Mouse (Mus musculus): ENCODE results near the gene Gpr156.

Gene Gpr156

DNA sequence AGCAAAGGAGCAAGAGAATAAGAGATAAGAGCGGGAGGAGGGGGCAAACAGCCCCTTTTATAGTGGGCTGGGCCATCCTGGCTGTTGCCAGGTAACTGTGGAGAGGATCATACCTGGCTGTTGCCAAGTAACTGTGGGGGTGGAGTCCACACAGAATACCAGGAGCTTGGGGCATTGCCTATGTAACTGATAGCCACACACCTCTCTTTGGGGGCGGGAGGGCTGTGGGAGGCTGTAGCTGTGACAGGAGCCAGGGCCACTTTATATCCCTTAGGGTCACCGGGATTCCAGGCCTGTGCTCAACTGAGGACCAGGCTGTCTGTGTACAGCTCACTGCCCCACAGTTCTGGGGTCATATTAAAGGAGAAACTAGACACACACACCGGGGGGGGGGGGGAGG, 40.5 kb downstream of the Gpr156 start:
- 85% methylated on average over 4 of the region's 4 CpGs for WGBS

DNA sequence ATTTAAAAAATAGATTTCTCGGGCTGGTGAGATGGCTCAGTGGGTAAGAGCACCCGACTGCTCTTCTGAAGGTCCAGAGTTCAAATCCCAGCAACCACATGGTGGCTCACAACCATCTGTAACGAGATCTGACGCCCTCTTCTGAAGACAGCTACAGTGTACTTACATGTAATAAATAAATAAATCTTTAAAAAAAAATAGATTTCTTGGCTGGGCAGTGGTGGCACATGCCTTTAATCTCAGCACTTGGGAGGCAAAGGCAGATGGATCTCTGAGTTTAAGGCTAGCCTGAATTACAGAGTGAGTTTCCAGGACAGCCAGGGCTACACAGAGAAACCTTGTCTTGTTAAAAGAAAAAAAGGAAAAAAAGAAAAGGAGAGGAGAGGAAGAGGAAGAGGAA, 46.4 kb downstream of the Gpr156 start:
- 93% methylated on average over 4 of the region's 4 CpGs for WGBS

DNA sequence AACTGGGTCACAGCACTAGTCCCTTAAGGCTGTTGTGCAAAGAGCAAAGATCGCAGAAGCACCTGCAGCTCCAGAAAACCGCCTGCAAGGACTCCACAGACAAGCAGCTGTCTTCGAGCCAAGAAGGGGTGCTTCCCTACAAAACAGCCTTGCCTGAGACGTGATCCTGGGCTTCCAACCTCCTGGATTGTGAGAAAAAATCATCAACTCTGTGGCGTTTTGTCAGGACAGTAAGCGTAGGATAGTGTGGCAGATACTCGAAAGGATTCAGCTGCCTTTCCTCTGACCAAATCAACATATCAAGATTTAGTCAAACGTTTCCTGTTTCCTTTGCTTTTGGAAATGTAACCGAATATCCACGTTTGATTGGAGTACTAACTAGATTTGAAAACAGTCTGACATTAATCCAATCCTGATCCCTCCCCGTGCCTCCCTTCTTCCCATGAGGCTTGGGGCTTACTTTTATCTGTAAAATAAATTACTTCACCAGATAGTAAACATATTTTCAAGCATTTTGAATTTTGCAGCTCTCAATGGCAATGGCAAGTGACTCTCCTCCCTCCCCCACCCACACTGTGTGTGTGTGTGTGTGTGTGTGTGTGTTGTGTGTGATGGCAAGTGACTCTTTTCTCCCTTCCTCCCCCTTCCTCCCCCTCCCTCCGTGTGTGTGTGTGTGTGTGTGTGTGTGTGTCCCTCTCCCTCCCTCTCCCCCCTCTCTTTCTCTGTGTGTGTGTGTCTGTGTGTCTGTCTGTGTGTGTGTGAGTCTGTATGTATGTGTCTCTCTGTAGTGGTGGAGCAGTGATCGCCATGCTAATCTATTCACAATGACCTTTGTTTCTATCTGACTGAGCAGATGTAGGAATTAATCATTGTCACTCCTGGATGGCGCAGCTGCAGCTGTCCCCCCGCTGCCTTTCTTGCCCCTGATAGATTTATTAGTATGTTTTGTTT, 47.3 kb downstream of the Gpr156 start:
- WGBS = 38% methylated on average over 15 of the region's 15 CpGs

DNA sequence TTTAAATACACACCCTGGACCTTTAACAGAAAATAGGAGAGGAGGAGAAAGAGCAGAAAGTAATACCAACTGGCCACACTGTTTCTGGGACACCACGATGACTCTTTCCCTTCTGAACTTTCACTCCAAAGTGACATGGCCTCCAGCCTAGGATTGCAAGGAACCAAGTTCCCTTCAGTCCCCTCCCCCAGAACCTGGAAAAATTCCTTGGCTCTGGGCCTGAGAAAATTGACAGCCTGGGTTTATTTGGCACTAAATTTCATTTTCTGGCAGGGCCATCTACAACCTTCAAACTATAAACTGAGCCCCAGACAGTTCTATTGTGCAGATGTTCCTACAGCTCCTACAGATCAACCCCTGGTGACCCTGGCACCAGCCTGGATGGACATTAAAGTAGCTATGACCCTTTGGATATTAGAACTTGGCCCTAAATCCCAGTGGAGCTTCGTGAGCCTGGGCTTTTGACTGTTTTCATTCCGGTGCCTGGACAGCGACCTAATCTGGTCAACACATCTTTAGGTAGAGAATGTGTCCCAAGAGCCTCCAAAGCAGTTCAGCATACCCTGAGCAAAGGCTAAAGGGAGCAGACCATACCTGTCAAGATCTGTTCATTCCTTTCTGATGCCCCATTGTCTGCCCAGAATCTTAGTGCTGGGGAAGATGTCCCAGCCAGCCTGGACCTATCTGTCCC, 48.2 kb downstream of the Gpr156 start:
- 75% methylated on average over 4 of the region's 4 CpGs for WGBS

DNA sequence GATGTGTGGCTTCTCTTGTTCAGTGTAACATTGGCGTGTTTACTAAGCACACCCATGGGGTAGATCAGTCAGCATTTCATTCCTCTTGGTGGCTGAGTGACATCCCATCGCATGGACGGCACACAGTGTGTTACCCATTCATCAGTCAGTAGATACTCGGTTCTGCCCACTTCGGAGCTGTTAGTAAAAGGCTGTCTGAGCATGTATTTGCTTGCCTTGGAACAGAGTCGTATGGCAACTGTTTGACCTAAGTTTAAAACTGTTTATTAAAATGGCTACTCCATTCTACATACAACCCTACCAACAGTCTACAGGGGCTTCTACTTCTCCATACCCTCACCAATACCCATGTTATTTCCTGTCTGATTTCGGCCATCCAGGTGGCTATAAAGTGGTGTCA, 50.6 kb downstream of the Gpr156 start:
- 94% methylated on average over 7 of the region's 7 CpGs for WGBS

DNA sequence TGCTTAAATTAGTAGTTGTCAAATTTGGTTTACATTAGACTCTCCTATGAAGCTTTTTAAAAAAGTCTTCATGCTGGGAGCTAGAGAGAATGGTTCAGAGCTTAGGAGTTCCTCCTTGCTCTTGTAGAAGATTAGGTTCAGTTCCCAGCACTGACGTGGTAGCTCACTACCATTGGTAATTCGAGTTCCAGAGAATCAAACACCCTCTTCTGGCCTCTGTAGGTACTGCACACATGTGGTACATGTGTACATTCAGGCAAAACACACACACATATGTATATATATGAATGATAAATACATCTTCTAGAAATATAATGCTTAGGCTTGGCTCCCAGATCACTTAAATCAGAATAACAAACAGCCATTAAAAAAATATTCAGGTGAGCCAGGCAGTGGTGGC, 51.1 kb downstream of the Gpr156 start:
- WGBS = 71% methylated on average over 2 of the region's 2 CpGs

DNA sequence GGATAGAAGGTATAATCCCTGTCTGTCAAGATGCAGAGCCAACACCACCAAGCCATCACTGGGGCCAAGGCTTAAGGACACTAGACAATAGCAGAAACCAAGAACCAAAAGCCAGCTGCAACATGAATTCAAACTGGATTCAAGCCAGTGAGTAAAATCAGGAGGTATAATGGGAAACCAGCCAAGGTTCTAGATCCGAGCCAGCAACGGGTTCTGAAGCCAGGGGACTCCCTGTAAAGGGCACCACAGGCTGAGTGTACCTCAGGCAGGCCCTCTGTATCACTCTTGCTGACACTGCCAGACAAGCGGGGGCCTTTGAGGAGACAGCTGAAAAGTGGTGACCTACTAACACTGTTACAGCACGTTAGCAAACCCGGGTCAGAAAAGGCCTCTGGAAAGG, 55.2 kb downstream of the Gpr156 start:
- WGBS = 64% methylated on average over 5 of the region's 5 CpGs

DNA sequence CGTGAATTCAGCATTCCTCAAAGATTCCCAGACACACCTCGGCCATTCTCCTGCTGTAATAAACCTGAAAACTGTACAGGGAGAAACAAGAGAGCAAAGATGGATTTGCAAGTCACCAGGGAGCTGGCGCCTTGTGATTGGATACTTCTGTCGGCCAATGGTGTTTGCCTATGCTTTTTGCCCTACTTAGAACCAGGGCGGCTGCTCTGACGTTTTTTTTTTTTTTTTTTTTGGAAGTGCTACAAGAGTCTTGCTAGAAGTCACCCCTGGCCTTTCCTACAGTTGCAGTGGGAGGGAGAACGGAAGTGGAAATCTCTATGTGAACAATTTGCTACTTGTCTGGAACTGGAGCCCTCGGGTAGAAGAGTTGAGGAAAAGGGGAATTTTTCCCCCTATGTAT, 56.1 kb downstream of the Gpr156 start:
- WGBS = 61% methylated on average over 8 of the region's 8 CpGs

DNA sequence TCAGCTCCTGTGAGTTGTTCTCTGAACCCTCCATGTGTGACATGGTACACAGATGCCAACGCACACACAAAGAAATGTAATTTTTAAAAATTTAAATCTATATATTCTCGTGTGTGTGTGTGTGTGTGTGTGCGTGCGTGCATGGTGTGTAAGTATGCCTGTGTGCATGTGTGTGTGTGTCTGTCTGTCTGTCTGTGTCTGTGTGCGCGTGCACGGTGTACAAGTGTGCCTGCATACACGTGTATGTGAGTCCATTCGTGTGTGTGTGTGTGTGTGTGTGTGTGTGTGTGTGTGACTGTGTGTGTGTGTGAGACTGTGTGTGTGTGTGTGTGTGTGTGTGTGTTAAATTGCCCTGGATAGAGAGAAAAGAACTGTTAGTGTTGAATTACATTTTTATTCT, 56.9 kb downstream of the Gpr156 start:
- WGBS = 86% methylated on average over 9 of the region's 9 CpGs

DNA sequence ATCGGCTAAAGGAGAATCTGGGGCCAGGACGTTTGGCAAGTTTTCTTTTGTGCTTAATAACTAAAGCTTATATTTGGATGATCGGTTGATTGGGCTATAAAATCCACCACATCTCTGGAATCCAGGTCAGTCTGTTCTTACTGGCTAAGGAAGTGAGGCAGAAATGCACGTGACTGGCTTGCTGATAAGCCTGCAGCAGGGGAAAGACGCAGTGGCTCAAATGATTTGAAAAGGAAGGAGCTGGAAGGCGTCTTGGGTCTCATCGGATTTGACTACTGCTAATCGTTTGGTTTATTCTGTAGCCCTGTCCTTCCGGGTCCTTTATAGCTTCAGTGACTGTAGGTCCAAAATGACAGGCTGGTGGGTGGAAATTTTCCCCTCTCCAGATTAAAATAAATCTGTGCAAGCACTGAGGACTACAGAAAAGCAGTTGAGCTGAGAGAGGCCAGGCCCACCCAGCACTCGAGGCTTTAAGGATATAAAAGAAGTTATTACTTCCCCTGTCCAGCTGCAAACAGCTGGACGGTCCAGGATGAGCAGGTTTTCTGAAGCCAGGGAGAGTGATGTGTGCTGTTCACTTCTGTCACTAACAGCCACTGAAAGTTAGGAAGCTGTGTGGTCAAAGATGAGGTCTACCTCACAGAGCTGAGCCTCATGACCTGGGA, 57.7 kb downstream of the Gpr156 start:
- WGBS = 35% methylated on average over 11 of the region's 11 CpGs

DNA sequence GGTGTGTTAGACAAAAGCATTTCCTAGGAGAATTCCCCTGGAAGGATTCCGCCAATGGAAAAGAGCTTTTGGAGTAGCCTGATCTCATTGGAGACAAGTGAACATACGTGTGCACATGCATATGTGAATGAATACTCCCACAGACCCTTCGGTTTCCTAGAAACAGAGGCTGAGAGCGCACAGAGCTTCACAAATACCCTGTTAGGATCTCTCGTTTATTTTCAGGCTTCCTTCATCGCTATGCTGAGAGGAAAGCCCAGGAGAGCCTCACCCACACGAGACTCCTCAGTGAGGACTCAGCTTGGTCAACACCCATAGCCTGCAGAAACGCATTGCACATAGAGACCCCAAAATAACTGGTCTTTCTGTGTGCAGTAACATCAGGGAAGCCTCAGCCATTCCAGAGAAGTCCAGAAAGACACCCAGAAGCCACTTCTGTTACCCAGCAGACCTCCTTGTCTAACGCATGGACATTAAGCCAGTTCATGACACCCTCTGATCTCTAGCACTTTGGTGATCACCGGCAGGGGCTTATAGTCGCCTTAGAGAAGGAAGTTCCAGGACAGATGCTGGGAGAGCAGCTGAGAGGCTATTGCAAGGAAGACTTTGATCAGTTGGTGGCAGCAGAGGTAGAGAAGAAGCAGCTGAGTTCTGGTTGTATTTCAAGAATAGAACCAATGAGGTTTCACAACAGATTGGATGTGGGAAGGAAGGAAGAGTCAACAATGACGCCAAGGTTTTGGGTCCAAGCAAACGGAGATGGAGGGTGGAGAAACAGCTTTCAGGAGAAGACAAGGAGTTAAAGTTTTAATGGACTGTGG, 58.4 kb downstream of the Gpr156 start:
- 24% methylated on average over 13 of the region's 13 CpGs for WGBS

DNA sequence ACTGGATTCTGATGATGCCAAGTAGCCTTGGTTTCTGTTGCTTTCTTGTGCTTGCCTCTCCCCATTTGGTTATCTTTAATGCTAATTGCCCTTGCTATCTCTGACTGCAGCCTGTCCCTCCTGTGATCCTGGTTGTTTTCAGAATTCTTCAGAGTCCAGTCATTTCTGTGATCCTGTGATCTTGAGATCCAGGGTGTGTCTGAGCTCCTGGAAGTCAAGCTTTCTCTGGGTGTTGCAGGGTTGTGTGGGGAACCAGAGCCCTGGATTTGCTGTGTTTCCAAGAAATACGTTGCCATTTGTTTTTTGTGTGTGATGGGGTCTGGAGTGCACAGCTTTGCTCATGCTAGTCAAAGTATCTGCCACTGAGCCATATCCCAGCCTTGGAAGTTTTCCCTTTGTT, 65.6 kb downstream of the Gpr156 start:
- WGBS = 93% methylated on average over 1 of the region's 1 CpGs

DNA sequence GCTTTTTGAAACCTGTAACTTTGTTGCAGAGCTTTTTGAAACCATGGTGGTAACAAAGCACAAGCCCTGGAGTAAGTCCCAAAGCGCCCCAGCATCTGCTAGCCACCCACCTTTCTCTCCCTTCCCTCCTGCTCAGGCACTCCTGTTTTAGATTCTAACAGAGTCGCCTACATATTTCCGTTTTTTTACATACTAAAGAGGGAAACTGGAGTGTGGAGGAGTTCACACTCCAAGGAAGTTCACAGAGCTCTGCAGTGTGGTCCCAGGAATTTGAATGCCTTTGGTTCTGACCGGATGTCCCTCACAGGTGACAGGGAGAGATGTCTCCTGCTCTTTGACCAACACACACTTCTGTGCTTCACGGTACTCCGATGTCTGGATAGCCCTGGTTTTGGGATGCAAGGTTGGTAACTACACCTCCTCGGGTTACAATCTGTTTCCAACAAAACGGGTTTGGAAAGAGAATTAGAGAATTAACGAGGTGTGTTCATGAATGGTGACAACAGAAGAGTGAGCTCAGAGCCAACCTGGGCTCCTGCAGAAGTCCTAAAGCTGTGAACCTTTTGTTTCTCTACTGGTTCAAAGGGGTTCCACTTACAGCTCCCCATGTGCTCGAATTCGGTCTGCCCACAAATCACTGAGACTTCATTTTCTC, 72.0 kb downstream of the Gpr156 start:
- WGBS = 42% methylated on average over 11 of the region's 11 CpGs

DNA sequence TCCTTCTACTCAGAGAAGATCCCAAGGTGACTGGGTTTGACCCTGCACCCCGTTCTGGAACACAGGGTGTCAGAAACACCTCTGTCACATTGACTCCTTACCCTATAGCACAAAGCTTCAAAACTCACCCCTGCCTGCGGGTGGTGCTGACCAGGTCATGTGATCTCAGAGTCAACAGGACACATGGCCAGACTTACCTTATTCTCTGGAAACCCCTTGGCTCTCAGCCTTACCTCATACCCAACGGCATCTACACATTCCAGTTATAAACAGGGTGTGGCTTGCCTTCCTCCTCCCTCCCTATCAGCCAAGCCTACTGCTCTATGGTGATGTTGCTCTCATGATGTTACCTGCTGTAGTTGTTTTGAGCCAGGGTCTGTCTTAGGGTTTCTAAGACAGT, 73.5 kb downstream of the Gpr156 start:
- WGBS = 74% methylated on average over 3 of the region's 3 CpGs

DNA sequence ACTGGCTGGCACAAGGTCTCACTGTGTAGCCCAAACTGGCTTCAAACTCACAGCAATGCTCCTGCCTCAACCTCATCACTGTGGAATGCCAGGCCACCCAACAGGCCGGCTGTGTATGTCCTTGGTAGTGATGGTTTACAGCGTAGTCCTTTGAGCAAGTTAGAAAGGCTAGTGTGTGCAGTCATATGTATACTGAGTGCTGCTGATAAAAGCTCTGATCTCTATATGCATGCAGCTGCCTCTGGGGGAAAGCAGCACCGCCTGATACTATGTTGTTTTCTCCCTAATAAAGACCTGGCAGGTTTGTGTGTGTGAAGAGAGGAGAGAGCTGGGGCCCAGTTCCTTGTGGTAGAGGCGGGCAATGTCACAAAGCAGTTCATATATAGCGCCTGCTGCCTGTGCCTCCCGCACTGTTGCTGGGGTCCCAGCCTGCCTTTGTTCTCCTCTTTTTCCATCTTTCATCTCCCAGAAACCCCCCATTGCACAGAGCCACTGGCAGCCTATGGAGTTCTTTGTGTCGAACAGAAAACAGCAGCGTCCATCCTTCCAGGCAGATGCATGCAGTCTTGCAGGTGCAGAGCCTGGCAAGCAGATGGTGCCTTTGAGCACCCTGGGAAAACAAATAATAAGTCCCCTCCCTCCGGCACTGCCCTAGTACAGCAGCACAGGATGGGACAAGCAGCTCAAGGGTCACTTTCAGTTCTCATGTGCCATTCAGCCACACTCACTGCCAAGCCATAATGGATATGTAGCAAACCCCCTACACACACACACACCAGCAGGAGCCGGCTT, 74.5 kb downstream of the Gpr156 start:
- WGBS = 51% methylated on average over 10 of the region's 10 CpGs

DNA sequence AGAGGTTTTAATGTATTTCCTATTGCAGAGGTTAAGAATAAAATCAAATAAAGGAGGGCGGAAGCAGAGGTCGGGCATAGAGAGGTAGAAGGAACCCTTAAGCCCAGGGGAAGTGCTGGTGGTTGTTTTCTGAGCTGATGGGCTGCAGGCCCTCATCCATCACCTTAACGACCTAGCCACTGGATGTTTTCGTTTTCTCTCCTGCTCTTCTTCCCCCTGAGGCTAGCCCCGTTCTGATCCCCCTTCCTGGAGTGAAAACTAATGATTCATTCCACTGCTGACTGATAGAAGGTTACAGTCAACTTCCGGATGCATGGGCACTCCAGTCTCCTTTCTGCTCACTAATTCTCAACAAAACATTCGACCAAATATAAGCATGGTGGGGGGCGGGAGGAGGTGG, 76.5 kb downstream of the Gpr156 start:
- WGBS = 75% methylated on average over 8 of the region's 8 CpGs

DNA sequence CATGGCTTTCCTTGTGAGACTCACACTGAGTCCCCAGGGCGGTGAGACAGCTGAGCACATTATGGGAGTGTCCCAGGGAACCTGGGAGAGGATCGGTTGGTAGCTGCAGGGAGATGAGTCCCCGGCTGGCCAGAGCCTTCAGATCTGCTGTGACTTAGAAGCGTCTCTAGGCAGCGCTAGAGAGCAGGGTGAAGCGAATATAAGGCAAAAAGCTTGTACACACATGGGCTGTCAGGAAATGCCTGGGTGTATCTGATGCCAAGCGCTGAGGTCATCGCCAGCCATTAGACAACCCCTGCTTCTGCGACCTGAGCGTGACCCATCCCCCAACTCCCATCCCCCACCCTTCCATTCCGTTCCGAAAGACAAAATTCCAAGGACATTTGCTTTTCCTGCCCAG, 78.4 kb downstream of the Gpr156 start:
- WGBS = 16% methylated on average over 12 of the region's 12 CpGs

DNA sequence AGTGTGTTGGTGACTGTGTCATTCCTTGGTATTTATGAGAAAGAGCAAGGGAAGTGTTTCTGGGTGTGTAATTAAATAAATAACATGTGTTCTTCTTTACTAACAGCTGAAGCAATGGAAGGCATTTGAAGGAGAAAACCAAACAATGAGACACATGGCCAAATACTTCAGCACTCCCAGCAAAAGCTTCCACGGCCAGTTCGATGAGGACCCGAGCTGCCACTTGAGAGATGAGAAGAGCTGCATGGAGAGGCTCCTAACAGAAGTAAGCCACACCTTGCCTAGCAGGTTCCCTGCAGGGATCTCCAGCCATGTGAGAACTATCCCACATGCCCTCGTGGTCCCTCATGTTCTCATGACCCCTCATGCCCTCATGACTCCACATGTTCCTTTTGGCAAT, 81.5 kb downstream of the Gpr156 start:
- 82% methylated on average over 4 of the region's 4 CpGs for WGBS

DNA sequence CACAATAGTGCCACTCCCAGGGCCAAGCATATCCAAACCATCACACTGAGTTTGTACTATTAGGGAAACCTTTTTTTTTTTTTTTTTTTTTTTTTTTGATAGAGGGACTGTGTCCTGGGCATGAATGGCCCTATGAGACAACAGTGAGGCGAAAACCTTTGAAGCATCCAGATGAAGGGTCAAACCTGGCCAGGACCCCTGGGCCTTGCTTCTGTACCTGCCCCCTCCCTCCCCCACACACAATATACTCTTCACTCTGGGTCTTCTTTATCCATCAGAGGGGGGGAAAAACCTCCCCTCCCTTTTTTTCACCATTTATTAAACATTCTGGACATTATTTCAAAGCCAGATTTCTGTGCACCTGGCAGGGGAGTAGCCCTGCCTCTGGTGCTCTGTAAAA, 83.5 kb downstream of the Gpr156 start:
- WGBS = 94% methylated on average over 1 of the region's 1 CpGs

DNA sequence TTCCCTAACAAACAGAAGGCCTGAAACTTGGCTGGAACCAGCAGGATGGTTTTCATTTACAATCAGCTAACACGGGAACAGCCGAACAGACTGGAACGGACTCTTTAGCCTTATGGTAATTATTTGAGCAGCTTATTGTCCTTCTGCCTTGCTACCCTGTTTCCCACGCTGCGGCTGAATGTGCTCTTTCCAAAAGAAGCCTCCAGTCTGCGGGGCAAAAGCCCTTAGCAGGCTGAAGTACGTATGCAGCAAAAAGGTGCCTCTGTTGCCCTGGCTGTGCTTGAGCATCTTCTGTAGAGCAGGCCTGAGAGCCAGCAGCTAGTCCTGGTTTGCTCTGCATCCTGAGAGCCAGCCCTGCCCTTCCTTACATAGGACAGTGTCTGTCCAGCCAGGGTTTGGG, 83.9 kb downstream of the Gpr156 start:
- 60% methylated on average over 7 of the region's 7 CpGs for WGBS

Data from cerebral cortex, adult 2 months (tissue).